Mouse (Mus musculus): ENCODE measurements around the gene Sbds.

The Sbds gene

DNA sequence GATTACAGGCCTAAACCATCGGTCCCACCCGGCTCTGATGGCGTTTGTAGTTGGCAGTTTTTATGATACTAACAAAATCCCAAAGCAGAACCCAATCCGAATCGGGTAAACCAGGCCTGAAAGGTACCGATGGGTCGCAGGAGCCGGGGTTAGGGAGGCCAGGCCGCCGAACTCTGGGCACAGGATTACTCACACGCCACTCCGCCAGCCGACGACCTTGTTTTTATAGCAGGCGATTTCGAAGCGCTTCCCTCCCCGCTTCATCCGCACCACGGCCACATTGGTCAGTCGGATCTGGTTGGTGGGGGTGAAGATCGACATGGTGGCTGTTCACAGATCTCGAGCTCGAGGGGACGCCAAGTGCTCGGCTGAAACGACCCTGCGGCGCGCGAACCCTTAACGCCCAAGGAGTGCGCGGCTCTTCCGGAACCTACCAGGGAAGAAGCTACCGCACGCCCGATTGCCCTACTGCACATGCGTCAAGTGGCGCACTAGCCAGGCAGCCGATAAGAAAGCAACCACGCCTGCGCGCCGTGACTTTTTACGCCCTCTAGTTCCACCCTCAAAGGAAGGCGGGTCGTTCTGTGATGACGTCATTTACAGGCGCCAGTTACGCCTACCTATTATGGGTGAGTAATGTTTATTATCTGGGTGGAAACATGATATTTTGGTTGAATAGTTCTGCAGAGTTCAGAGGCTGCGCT, at the start of gene Sbds, which contains the start of gene Tyw1:
Gene Sbds (minus strand): TSS at position 514 of the 704 bp plus-strand sequence.
Gene Tyw1 (plus strand): TSS at position 603 of the 704 bp plus-strand sequence.
- DNase-seq (ENCODE audit: low spot score in 2 of 2) = peak; percentile 85 to 93

DNA sequence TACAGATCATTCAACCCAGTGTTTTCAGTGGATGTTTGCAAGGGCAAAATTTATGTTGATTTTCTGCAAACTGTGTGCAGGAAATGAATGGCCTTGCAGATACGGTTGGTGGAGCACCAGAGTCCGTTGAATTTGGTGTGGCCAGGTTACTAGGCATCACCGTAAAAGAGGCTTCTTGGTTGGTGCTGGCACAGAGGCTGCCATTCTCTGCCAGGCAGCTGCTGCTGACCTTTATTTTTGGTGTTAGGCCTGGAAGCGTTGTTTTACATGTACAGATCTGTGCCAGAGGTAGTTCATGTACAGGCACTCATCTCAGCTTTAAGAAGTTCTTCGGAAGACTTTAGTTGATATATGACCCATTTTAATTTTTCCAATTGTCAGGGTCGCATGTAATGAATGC, 48.3 kb upstream of the Sbds start:
- no peak for DNase-seq (ENCODE audit: low spot score in 2 of 2)

DNA sequence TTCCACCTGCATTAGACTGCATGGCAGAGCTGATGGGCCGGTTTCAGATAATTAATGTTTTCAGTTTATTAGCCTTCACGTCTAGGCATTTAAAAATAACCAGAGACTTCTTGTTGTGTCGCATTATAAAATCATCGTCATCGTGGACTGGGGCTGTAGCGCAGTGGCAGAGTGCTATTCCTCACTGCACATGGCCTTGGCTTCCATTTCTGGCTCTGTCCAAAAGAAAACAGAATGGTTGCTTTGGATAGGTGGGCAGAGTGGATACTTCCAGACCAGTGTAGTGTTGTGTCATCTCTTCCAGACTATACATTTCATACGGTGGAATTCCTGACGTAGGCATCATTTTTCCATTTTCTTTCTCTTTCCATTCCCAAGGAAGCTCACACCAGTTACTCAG, 44.2 kb upstream of the Sbds start:
- DNase-seq (ENCODE audit: low spot score in 2 of 2) = no peak

DNA sequence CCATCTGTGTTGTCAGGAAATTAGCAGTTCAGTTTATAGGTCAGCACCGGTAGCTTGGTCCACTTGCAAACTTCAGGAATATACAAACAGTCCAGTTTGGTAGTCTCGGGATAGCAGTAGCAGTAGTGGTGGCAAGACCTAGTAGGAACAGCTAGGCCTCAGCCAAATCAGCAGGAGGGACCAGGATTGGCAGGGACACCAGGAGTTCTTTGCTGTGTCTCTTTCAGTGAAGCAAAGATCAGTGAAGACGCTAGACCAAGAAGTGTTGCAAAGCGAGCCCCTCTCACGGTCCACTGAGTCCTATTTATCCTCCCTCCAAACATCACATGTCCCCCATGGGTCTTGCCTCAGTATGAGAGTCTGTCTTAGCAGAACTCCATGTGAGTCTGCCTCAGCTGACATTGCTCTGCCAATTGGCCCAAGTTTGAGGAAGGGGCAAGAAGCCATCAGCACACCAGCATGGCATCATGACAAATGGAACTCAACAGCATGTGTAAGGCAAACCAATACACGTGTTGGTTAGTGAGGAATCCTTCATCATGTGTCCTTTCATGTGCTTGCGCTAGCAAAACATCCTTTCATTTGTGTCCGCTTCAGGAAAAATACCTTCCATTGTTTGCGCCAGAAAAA, 43.6 kb upstream of the Sbds start:
- DNase-seq (ENCODE audit: low spot score in 2 of 2) = peak in 1 of 2 experiments; percentile 50

- no peak for DNase-seq (ENCODE audit: low spot score in 2 of 2)
Observed at GRCm38 (mm10) chr5:130296071-130296470, 40.7 kb upstream of the Sbds start.

DNA sequence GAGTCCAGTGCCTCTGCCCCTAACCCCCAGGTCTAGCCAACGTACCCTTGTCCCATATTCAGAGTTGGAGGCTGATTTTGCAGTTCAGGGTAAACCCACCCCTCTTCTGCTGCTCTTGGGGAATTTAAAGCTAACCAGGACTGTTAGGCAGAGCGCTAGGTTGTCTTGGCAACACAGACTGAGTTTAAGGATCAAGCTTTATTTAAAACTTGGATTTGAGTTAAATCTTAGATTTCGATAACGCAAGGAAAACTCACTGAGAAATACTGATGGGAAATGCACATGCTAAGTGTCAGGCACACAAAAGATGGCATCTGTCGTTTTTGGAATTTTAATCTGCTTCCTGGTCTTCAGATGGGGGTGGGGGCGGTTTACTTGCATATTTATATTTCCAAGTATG, 39.3 kb upstream of the Sbds start:
- no peak for DNase-seq (ENCODE audit: low spot score in 2 of 2)

- DNase-seq (ENCODE audit: low spot score in 2 of 2) = peak in 1 of 2 experiments; percentile 40
Observed at GRCm38 (mm10) chr5:130293941-130294340, 38.6 kb upstream of the Sbds start.

GRCm38 (mm10) chr5:130292976-130293375, 37.6 kb upstream of the Sbds start:
- peak in 1 of 2 experiments; percentile 69 for DNase-seq (ENCODE audit: low spot score in 2 of 2)

GRCm38 (mm10) chr5:130290775-130291174, 35.4 kb upstream of the Sbds start:
- peak in 1 of 2 experiments; percentile 20 for DNase-seq (ENCODE audit: low spot score in 2 of 2)

- no peak for DNase-seq (ENCODE audit: low spot score in 2 of 2)
Observed at GRCm38 (mm10) chr5:130290242-130290641, 34.9 kb upstream of the Sbds start.

DNA sequence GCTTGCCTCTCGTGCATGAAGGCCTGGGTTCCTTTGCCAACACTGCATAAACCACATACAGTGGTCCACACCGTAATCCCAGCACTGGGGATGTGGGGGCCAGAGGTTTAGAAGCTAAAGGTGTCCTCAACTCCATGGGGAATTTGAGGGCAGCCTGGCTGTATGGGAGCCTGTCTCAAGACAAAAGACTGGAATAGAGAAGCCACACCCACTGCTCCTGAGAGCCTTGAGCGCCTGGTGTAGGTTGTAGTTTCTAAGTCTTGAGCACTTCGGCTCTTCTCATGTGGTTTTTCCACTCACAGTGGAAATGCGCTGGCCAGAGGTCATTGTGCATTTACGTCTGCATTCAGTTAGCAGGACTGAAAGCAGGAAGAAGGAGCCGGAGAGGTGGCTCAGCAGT, 32.8 kb upstream of the Sbds start:
- no peak for DNase-seq (ENCODE audit: low spot score in 2 of 2)

- no peak for DNase-seq (ENCODE audit: low spot score in 2 of 2)
Observed at GRCm38 (mm10) chr5:130283079-130283732, 27.9 kb upstream of the Sbds start.

GRCm38 (mm10) chr5:130278011-130278472, 22.7 kb upstream of the Sbds start:
- no peak for DNase-seq (ENCODE audit: low spot score in 2 of 2)

- DNase-seq (ENCODE audit: low spot score in 2 of 2) = no peak
Observed at GRCm38 (mm10) chr5:130275509-130275908, 20.2 kb upstream of the Sbds start.

GRCm38 (mm10) chr5:130273046-130273445, 17.7 kb upstream of the Sbds start:
- DNase-seq (ENCODE audit: low spot score in 2 of 2) = no peak

GRCm38 (mm10) chr5:130272344-130272743, 17.0 kb upstream of the Sbds start:
- DNase-seq (ENCODE audit: low spot score in 2 of 2) = no peak

- DNase-seq (ENCODE audit: low spot score in 2 of 2) = no peak
Observed at GRCm38 (mm10) chr5:130268976-130269375, 13.6 kb upstream of the Sbds start.

- DNase-seq (ENCODE audit: low spot score in 2 of 2) = no peak
Observed at GRCm38 (mm10) chr5:130267316-130267715, 12.0 kb upstream of the Sbds start.

DNA sequence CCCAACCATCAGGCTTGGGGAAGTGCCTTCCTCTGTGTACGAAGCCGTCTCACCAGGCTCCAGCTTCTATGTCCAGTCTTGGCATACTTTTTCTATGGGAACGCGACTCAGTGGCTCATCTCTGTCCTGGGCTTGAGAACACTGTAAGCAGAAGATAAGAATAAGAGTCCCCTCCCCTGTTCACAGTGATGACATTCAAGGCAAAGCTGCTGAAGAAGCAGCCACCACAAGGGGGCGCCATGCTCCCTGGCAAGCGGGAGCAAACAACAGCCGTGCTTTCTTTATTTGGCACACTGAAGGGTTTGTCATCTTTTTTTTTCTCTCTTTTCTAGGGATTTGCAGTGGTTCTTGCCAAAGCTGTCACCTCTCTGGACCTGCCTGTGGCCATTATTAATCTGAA, 11.3 kb upstream of the Sbds start:
- DNase-seq (ENCODE audit: low spot score in 2 of 2) = peak in 1 of 2 experiments; percentile 45

GRCm38 (mm10) chr5:130264433-130265005, 9.2 kb upstream of the Sbds start:
- no peak for DNase-seq (ENCODE audit: low spot score in 2 of 2)

DNA sequence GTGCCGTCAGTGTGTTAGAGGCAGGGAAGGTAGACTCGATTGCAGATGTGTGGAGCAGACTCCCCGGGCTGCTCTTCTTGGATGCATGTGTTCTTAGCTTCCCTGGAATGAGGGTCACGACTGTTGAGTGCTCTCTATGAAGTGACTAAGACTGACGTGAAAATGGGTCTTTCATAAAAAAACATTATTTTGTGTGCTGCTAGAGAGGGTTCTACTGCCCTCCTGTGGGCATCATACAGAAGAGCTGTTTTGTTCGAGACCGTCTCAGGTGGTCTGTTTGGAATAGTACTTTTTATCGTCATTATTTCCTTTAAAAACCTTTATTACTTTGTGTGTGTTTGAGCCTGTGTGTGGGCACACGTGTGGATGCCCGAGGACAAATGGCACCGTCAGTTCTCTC, 8.1 kb upstream of the Sbds start:
- no peak for DNase-seq (ENCODE audit: low spot score in 2 of 2)

DNA sequence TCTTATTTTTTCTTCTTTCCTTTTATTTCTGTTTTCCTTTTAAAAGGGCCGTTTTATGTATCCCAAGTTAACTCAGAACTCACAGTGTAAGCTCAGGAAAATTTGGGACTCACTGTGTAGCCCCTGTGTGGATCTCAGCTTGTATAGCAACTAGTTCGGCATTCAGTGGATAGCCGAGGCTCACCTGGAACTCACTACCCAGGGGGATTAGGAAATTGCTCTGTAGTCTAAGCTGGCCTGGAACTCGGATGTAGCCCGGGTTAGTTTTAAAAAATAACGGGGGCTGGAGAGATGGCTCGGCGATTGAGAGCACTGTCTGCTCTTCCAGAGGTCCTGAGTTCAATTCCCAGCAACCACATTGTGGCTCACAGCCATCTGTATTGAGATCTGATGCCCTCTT, 2.0 kb upstream of the Sbds start:
- no peak for DNase-seq (ENCODE audit: low spot score in 2 of 2)

All from cerebellum, postnatal 4 days (tissue).